Mouse (Mus musculus): ENCODE measurements around the gene Rgs13. TPM values are rescaled to one million over a fixed set of nuclear protein-coding genes. Genes with fewer than 3 reads are reported as not detected.

Rgs13 gene
- total and polyA plus RNA-seq, 3 experiments, result 149 to 1,247 (median 698) TPM

- peaks cover 35% of the 10 kb centered on the region for H3K79me2 ChIP-seq (replicated peaks; ENCODE audit: control insufficient read depth, extremely low read depth, insufficient read depth, poor library complexity, severe bottlenecking)
- peaks cover 19 to 33% of the 10 kb centered on the region in 2 experiments for H3K36me3 ChIP-seq (replicated peaks in 1 of 2; ENCODE audit: control insufficient read depth in 1 of 2, insufficient read depth in 1 of 2, low read length in 1 of 2)
- peaks cover 9 to 50% of the 10 kb centered on the region in 2 experiments for H3K4me1 ChIP-seq (ENCODE audit: control insufficient read depth in 1 of 2, insufficient read depth in 2 of 2)
- DNase-seq (ENCODE audit: extremely low read depth), result peak; percentile 81
- H3K4me2 ChIP-seq (ENCODE audit: insufficient read depth, low read depth, poor library complexity, severe bottlenecking), result peak overlapping the region; percentile 77
- no peaks in the 10 kb centered on the region for H3K9me3 ChIP-seq (replicated peaks; ENCODE audit: low read length)
- no peak overlapping the region for H3K4me3 ChIP-seq (replicated peaks in 1 of 3; ENCODE audit: low read depth in 2 of 3, low read length in 2 of 3, poor library complexity in 1 of 3)
- in situ Hi-C loops (cut with MboI; ENCODE audit: low pct_ligation_motif_present, low pct_unique_long_range_greater_than_20kb, low sequenced_read_pairs), result no loop called here
- H3K27me3 ChIP-seq (replicated peaks), result no peaks in the 10 kb centered on the region
- peak overlapping the region; percentile 83 for H3K27ac ChIP-seq (ENCODE audit: insufficient read depth, low read depth)
- dilution Hi-C loops (cut with MboI; ENCODE audit: extremely low pct_ligation_motif_present, extremely low pct_unique_long_range_greater_than_20kb, low sequenced_read_pairs), result no loop called here
- TF ChIP-seq MAFK (IDR thresholded peaks at IDR 0.05; ENCODE audit: insufficient replicate concordance, low read length) (peak; percentile 53; the same call in 1 of the 2 replicates), ETS1 (conservative IDR thresholded peaks at IDR 0.05; ENCODE audit: low read depth, low read length) (peak; percentile 73), SMC3 (IDR thresholded peaks at IDR 0.05; ENCODE audit: low read depth, low read length) (no peak), RAD21 (IDR thresholded peaks at IDR 0.05; ENCODE audit: low read depth, low read length) (peak; percentile 3), BHLHE40 (IDR thresholded peaks at IDR 0.05; ENCODE audit: low read depth, low read length) (peak; percentile 65), TBP (conservative IDR thresholded peaks at IDR 0.05; ENCODE audit: low read depth, low read length) (peak; percentile 76; the same call in 1 of the 2 replicates), E2F4 (IDR thresholded peaks at IDR 0.05; ENCODE audit: insufficient replicate concordance, low read depth, low read length) (0 out of 2 replicates have a peak, but pooled peaks have one; percentile 69), EP300 (IDR thresholded peaks at IDR 0.05; ENCODE audit: low read length) (peak; percentile 89), ZNF384 (IDR thresholded peaks at IDR 0.05; ENCODE audit: low read depth, low read length) (no peak), CHD2 (IDR thresholded peaks at IDR 0.05; ENCODE audit: low read length) (no peak), ELF1 (IDR thresholded peaks at IDR 0.05; ENCODE audit: low read depth, low read length) (peak; percentile 66; the same call in 1 of the 2 replicates), POLR2AphosphoS2 (IDR thresholded peaks at IDR 0.05; ENCODE audit: low read depth, low read length) (peak; percentile 67; the same call in 1 of the 2 replicates), KAT2A (IDR thresholded peaks at IDR 0.05; ENCODE audit: insufficient replicate concordance, low read length) (no peak), HCFC1 (IDR thresholded peaks at IDR 0.05; ENCODE audit: low read depth, low read length) (no peak), ZC3H11A (IDR thresholded peaks at IDR 0.05; ENCODE audit: low read depth, low read length) (no peak), USF2 (conservative IDR thresholded peaks at IDR 0.05; ENCODE audit: low read depth, low read length) (no peak), TCF12 (IDR thresholded peaks at IDR 0.05; ENCODE audit: low read depth, low read length) (peak; percentile 53), MXI1 (IDR thresholded peaks at IDR 0.05; ENCODE audit: low read depth, low read length) (no peak), CHD1 (IDR thresholded peaks at IDR 0.05; ENCODE audit: low read depth, low read length) (no peak), PAX5 (IDR thresholded peaks at IDR 0.05; ENCODE audit: low read length) (no peak), SIN3A (IDR thresholded peaks at IDR 0.05; ENCODE audit: low read length) (peak; percentile 45; the same call in 1 of the 2 replicates), ZMIZ1 (IDR thresholded peaks at IDR 0.05; ENCODE audit: low read depth, low read length) (no peak), ZKSCAN1 (IDR thresholded peaks at IDR 0.05; ENCODE audit: borderline replicate concordance, low read depth, low read length) (no peak), IRF4 (IDR thresholded peaks at IDR 0.05; ENCODE audit: low read depth, low read length) (peak; percentile 75), MYC (IDR thresholded peaks at IDR 0.05; ENCODE audit: low read depth, low read length) (no peak), USF1 (IDR thresholded peaks at IDR 0.05; ENCODE audit: low read depth, low read length) (no peak), POLR2A (IDR thresholded peaks at IDR 0.05; ENCODE audit: low read depth, low read length) (peak; percentile 67), JUN (IDR thresholded peaks at IDR 0.05; ENCODE audit: insufficient read depth, low read depth, low read length) (peak; percentile 71), NELFE (IDR thresholded peaks at IDR 0.05; ENCODE audit: low read depth, low read length) (0 out of 2 replicates have a peak, but pooled peaks have one; percentile 26), CTCF (conservative IDR thresholded peaks at IDR 0.05 in 1 of 2, IDR thresholded peaks at IDR 0.05 in 1 of 2; ENCODE audit: low read depth in 2 of 2, low read length in 2 of 2) (no peak), RCOR1 (conservative IDR thresholded peaks at IDR 0.05; ENCODE audit: low read depth, low read length) (no peak), GABPA (IDR thresholded peaks at IDR 0.05; ENCODE audit: insufficient replicate concordance, low read depth, low read length) (no peak), JUND (conservative IDR thresholded peaks at IDR 0.05; ENCODE audit: low read depth, low read length) (peak; percentile 81), NRF1 (IDR thresholded peaks at IDR 0.05; ENCODE audit: low read depth, low read length) (no peak), MAX (IDR thresholded peaks at IDR 0.05; ENCODE audit: low read length) (no peak), MAZ (IDR thresholded peaks at IDR 0.05; ENCODE audit: low read depth, low read length) (0 out of 2 replicates have a peak, but pooled peaks have one; percentile 22), UBTF (IDR thresholded peaks at IDR 0.05; ENCODE audit: low read depth, low read length) (no peak), MEF2A (IDR thresholded peaks at IDR 0.05; ENCODE audit: borderline replicate concordance, low read depth, low read length) (no peak; the same call in 1 of the 2 replicates)
- H3K9ac ChIP-seq (ENCODE audit: insufficient read depth, low read depth), result peak overlapping the region; percentile 74
Measured at GRCm38 (mm10) chr1:144168921-144169320, 8.3 kb downstream of the Rgs13 start.
